Mouse (Mus musculus): Measurements from ENCODE around the gene Tmem63c. TPM values are rescaled to one million over a fixed set of nuclear protein-coding genes. Genes with fewer than 3 reads are reported as not detected.

Tmem63c gene
- polyA plus RNA-seq, 1 experiment from 2014 or later: 1.5 TPM

Small RNA genes lying within 50 kb of the gene (microRNA-seq; reads per million reads assigned to microRNA genes)
- not detected for gene Gm25847

Other genes starting within 250 kb of the Tmem63c start
- 74.8 and 81.9 TPM in 2 replicates for gene Irf2bpl, start 136.5 kb upstream of the Tmem63c start, polyA plus RNA-seq (2016; fragmentation: Nextera tagmentation; extraction: Ambion mirVana)
- 49.5 and 51.4 TPM in 2 replicates for gene Cipc, start 74.3 kb upstream of the Tmem63c start, polyA plus RNA-seq (2016; fragmentation: Nextera tagmentation; extraction: Ambion mirVana)
- 1.1 and 1.6 TPM in 2 replicates for gene Zdhhc22, start 30.9 kb upstream of the Tmem63c start, polyA plus RNA-seq (2016; fragmentation: Nextera tagmentation; extraction: Ambion mirVana)
- 0.44 and 0.57 TPM in 2 replicates for gene Ngb, start 81.2 kb downstream of the Tmem63c start, polyA plus RNA-seq (2016; fragmentation: Nextera tagmentation; extraction: Ambion mirVana)
- 24.3 and 28.3 TPM in 2 replicates for gene Gstz1, start 125.8 kb downstream of the Tmem63c start, polyA plus RNA-seq (2016; fragmentation: Nextera tagmentation; extraction: Ambion mirVana)
- gene Pomt2, start 126.6 kb downstream of the Tmem63c start, polyA plus RNA-seq (2016; fragmentation: Nextera tagmentation; extraction: Ambion mirVana): 16.2 and 16.6 TPM in 2 replicates
- gene Samd15, start 178.4 kb downstream of the Tmem63c start, polyA plus RNA-seq (2016; fragmentation: Nextera tagmentation; extraction: Ambion mirVana): 1.4 and 1.7 TPM in 2 replicates
- 6.0 and 6.4 TPM in 2 replicates for gene Tmed8, start 179.1 kb downstream of the Tmem63c start, polyA plus RNA-seq (2016; fragmentation: Nextera tagmentation; extraction: Ambion mirVana)
- 0.73 and 1.1 TPM in 2 replicates for gene Noxred1, start 217.4 kb downstream of the Tmem63c start, polyA plus RNA-seq (2016; fragmentation: Nextera tagmentation; extraction: Ambion mirVana)
- gene Vipas39, start 244.9 kb downstream of the Tmem63c start, polyA plus RNA-seq (2016; fragmentation: Nextera tagmentation; extraction: Ambion mirVana): 59.7 and 62.0 TPM in 2 replicates
- 204 and 205 TPM in 2 replicates for gene Ahsa1, start 245.1 kb downstream of the Tmem63c start, polyA plus RNA-seq (2016; fragmentation: Nextera tagmentation; extraction: Ambion mirVana)